In the genomic region with DNA sequence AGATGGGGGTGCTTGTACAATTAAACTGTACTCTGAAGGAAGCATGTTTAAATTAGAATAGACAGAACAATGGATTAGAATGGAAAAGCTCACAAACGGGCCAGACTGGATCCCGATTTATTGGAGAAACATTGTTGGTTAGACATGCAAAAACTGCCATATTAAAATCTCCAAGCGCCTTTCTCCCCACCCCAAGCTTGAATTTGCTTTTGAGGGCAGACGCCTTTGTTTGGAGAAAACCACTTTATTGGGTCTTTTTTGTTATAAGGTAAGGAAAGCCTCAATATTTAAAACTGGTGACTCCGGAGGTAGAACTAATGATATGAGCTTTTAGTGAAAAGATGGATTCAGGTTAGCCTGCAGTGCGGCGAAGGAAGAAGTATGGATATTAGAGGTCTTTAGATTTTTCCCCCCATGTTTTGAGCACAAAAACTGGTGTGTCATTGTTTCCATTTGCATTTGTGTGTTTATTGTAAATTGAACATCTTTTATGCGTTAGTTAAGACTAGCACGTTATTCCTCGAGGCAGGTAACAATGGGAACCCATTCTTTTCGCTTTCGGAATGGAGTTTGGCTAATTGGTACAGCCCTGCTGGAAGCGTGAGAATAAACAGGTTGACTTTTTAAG, we compare ENCODE assay signal across 7 mouse cellular contexts. TPM values are rescaled to one million over a fixed set of nuclear protein-coding genes. Genes with fewer than 3 reads are reported as not detected.
A peak's percentile ranks its signal among the peaks of the same experiment; 100 is the strongest.
DNase-seq lines count a peak whose midpoint lies in the region; ATAC-seq and TF ChIP-seq lines count a peak whose summit lies in the region.

No protein-coding gene starts in this region.

- H3K36me3 ChIP-seq in forebrain, embryonic 13.5 days (ENCODE audit: poor library complexity, severe bottlenecking) = 0 out of 2 replicates have a peak, but pooled peaks cover 2% of the 10 kb centered on the region
- no peaks in the 10 kb centered on the region for H3K36me3 ChIP-seq in liver, embryonic 15.5 days (replicated peaks)

- H3K4me1 ChIP-seq in bone marrow macrophage, adult 2 months (ENCODE audit: control insufficient read depth, insufficient read depth, low read length) = peaks cover 2% of the 10 kb centered on the region; the same call in 1 of the 2 replicates
- H3K4me1 ChIP-seq in forebrain, embryonic 13.5 days = no peaks in the 10 kb centered on the region
- peaks cover 2% of the 10 kb centered on the region; the same call in 1 of the 2 replicates for H3K4me1 ChIP-seq in liver, embryonic 15.5 days (replicated peaks)

- H3K4me3 ChIP-seq in left cerebral cortex, adult 2 months = peak overlapping the region; percentile 63
- peak overlapping the region; percentile 68 for H3K4me3 ChIP-seq in bone marrow macrophage, adult 2 months (ENCODE audit: insufficient read depth, low read length)
- peak overlapping the region; percentile 41 for H3K4me3 ChIP-seq in forebrain, embryonic 13.5 days
- H3K4me3 ChIP-seq in liver, embryonic 15.5 days (replicated peaks) = peak overlapping the region; percentile 70

- intact Hi-C loops in left cerebral cortex, adult 2 months (cut with DNase I) = loop anchor here (2.0 to 5.0 kb wide), 5 partner anchors 165 to 460 kb away; a partner anchor contains a TSS
- intact Hi-C loops in left cerebral cortex, postnatal 4 days (cut with DNase I) = loop anchor here (10.0 kb wide), 1 partner anchor 278 kb away; a partner anchor contains a TSS

- DNase-seq in left cerebral cortex, adult 2 months (ENCODE audit: extremely low spot score in 1 of 2, low spot score in 2 of 2) = no peak
- DNase-seq in left cerebral cortex, postnatal 4 days = no peak
- no peak for DNase-seq in kidney, adult 9 months

- WGBS in forebrain, embryonic 13.5 days = 23% methylated on average over 13 of the region's 13 CpGs
- WGBS in liver, embryonic 15.5 days (ENCODE audit: insufficient replicate concordance) = 16% methylated on average over 13 of the region's 13 CpGs

- H3K27ac ChIP-seq in left cerebral cortex, adult 2 months = peak overlapping the region; percentile 74
- peak overlapping the region; percentile 89 for H3K27ac ChIP-seq in bone marrow macrophage, adult 2 months (ENCODE audit: insufficient read depth, low read depth, low read length)
- peak overlapping the region; percentile 91 for H3K27ac ChIP-seq in forebrain, embryonic 13.5 days
- peak overlapping the region; percentile 95 for H3K27ac ChIP-seq in liver, embryonic 15.5 days (replicated peaks)

- no peak for TF ChIP-seq POLR2A in bone marrow macrophage, adult 2 months (IDR thresholded peaks at IDR 0.05; ENCODE audit: borderline replicate concordance, low read depth, low read length)

- no peak; the same call in 1 of the 2 replicates for TF ChIP-seq CTCF in left cerebral cortex, adult 2 months (IDR thresholded peaks at IDR 0.05)
- no peak for TF ChIP-seq CTCF in bone marrow macrophage, adult 2 months (IDR thresholded peaks at IDR 0.05; ENCODE audit: low read depth, low read length)

- H3K9me3 ChIP-seq in forebrain, embryonic 13.5 days (replicated peaks) = no peaks in the 10 kb centered on the region
- no peaks in the 10 kb centered on the region for H3K9me3 ChIP-seq in liver, embryonic 15.5 days (replicated peaks)

- H3K4me2 ChIP-seq in forebrain, embryonic 13.5 days = peak overlapping the region; percentile 51
- H3K4me2 ChIP-seq in liver, embryonic 15.5 days = peak overlapping the region; percentile 72

- H3K27me3 ChIP-seq in forebrain, embryonic 13.5 days = 0 out of 2 replicates have a peak, but pooled peaks cover 4% of the 10 kb centered on the region
- H3K27me3 ChIP-seq in liver, embryonic 15.5 days = no peaks in the 10 kb centered on the region

- ATAC-seq in forebrain, embryonic 13.5 days = no peak
- no peak for ATAC-seq in liver, embryonic 15.5 days (ENCODE audit: insufficient read depth)
- no peak for ATAC-seq in CD4-positive, CD25-positive, alpha-beta regulatory T cell, adult 4 months

- H3K9ac ChIP-seq in forebrain, embryonic 13.5 days = peak overlapping the region; percentile 68
- H3K9ac ChIP-seq in liver, embryonic 15.5 days = peak overlapping the region; percentile 45

RNA-seq across cellular contexts. Expression of a gene that starts 1.8 kb away (rescaled TPM):
- total RNA-seq in left cerebral cortex, adult 2 months (2021) = 100 to 1,000 TPM; 278 to 297 TPM
- 100 to 1,000 TPM; 300 to 301 TPM for total RNA-seq in left cerebral cortex, postnatal 4 days (2021)
- polyA plus RNA-seq in bone marrow macrophage, adult 2 months (2012; ENCODE audit: insufficient read depth, insufficient read length, missing spikeins) = 69.1 and 79.1 TPM in 2 replicates
- 63.5 and 69.0 TPM in 2 replicates for polyA plus RNA-seq in forebrain, embryonic 13.5 days (2015; fragmentation: Nextera tagmentation; extraction: Ambion mirVana)
- 13.4 and 15.8 TPM in 2 replicates for polyA plus RNA-seq in liver, embryonic 15.5 days (2015; fragmentation: Nextera tagmentation; extraction: Ambion mirVana)
- 10 to 100 TPM; 66.6 to 78.4 TPM for polyA plus RNA-seq in CD4-positive, CD25-positive, alpha-beta regulatory T cell, adult 4 months (2017; shearing (Covaris generic))
